Comparison of ENCODE assay signal across 8 mouse cellular contexts in genomic region chr17:28348211-28348610, GRCm38 (mm10). TPM values are rescaled to one million over a fixed set of nuclear protein-coding genes. Genes with fewer than 3 reads are reported as not detected.
DNase-seq lines count a peak whose midpoint lies in the region; ATAC-seq lines count a peak whose summit lies in the region.

No protein-coding gene starts in this region.

- H3K4me1 ChIP-seq in midbrain, embryonic 13.5 days (replicated peaks), result peaks cover 52% of the 10 kb centered on the region
- peaks cover 14% of the 10 kb centered on the region for H3K4me1 ChIP-seq in midbrain, embryonic 14.5 days (ENCODE audit: control insufficient read depth, insufficient read depth, low read length)
- H3K4me1 ChIP-seq in limb, embryonic 10.5 days, result peaks cover 90% of the 10 kb centered on the region

- peaks cover 28% of the 10 kb centered on the region for H3K27me3 ChIP-seq in midbrain, embryonic 13.5 days
- H3K27me3 ChIP-seq in midbrain, embryonic 14.5 days (ENCODE audit: control insufficient read depth, insufficient read depth, low read length), result peaks cover 19% of the 10 kb centered on the region
- peaks cover 11% of the 10 kb centered on the region; the same call in 1 of the 2 replicates for H3K27me3 ChIP-seq in limb, embryonic 10.5 days (ENCODE audit: low read depth, poor library complexity, severe bottlenecking)

- no peaks in the 10 kb centered on the region for H3K36me3 ChIP-seq in midbrain, embryonic 13.5 days
- no peaks in the 10 kb centered on the region for H3K36me3 ChIP-seq in midbrain, embryonic 14.5 days (ENCODE audit: control insufficient read depth, insufficient read depth, low read length)
- H3K36me3 ChIP-seq in limb, embryonic 10.5 days, result no peaks in the 10 kb centered on the region

- 58% methylated on average over 6 of the region's 6 CpGs for WGBS in midbrain, embryonic 13.5 days
- 50% methylated on average over 6 of the region's 6 CpGs for WGBS in midbrain, embryonic 14.5 days
- 55% methylated on average over 6 of the region's 6 CpGs for WGBS in limb, embryonic 10.5 days

- peak overlapping the region; percentile 32; the same call in 1 of the 2 replicates for H3K9ac ChIP-seq in midbrain, embryonic 13.5 days (replicated peaks)
- H3K9ac ChIP-seq in midbrain, embryonic 14.5 days (replicated peaks; ENCODE audit: low read length), result no peak overlapping the region

- ATAC-seq in midbrain, embryonic 13.5 days, result no peak
- ATAC-seq in midbrain, embryonic 14.5 days (ENCODE audit: low FRiP score, low TSS enrichment), result no peak

- no peak overlapping the region for H3K27ac ChIP-seq in midbrain, embryonic 13.5 days
- no peak overlapping the region for H3K27ac ChIP-seq in midbrain, embryonic 14.5 days (replicated peaks; ENCODE audit: low read depth, low read length)
- H3K27ac ChIP-seq in limb, embryonic 10.5 days, result peak overlapping the region; percentile 96

- 0 out of 2 replicates have a peak overlapping the region, but pooled peaks have one; percentile 87 for H3K4me2 ChIP-seq in midbrain, embryonic 13.5 days (replicated peaks)
- no peak overlapping the region for H3K4me2 ChIP-seq in midbrain, embryonic 14.5 days (ENCODE audit: low read length)

- H3K4me3 ChIP-seq in midbrain, embryonic 13.5 days (replicated peaks), result no peak overlapping the region
- H3K4me3 ChIP-seq in midbrain, embryonic 14.5 days (replicated peaks; ENCODE audit: low read depth, low read length), result no peak overlapping the region
- peak overlapping the region; percentile 86 for H3K4me3 ChIP-seq in limb, embryonic 10.5 days

- intact Hi-C loops in heart, postnatal 25 days (cut with DNase I), result no loop called here
- intact Hi-C loops in left cerebral cortex, postnatal 36 days (cut with DNase I), result no loop called here

- peak; percentile 41 to 47 for DNase-seq in heart, adult 18-20 months
- no peak for DNase-seq in heart, postnatal 25 days (ENCODE audit: low spot score)
- no peak for DNase-seq in midbrain, embryonic 14.5 days
- DNase-seq in limb, embryonic 10.5 days (ENCODE audit: low spot score), result no peak
- DNase-seq in layer of hippocampus, postnatal 14 days (ENCODE audit: low spot score in 2 of 2), result no peak
- no peak for DNase-seq in layer of hippocampus, adult 9-10 months (ENCODE audit: low spot score)
- DNase-seq in left cerebral cortex, postnatal 36 days (ENCODE audit: low spot score in 2 of 2), result no peak

- no peaks in the 10 kb centered on the region for H3K9me3 ChIP-seq in midbrain, embryonic 13.5 days
- H3K9me3 ChIP-seq in midbrain, embryonic 14.5 days (ENCODE audit: control insufficient read depth, low read length), result no peaks in the 10 kb centered on the region
- no peaks in the 10 kb centered on the region for H3K9me3 ChIP-seq in limb, embryonic 10.5 days (replicated peaks)

RNA-seq across cellular contexts. Expression of gene Tead3, which starts 2.4 kb away (rescaled TPM):
- 10 to 100 TPM; 12.0 to 13.3 TPM for total RNA-seq in heart, adult 18-20 months (2021)
- 10 to 100 TPM; 12.2 to 14.4 TPM for total RNA-seq in heart, postnatal 25 days (2021)
- polyA plus RNA-seq in midbrain, embryonic 13.5 days (2015; fragmentation: Nextera tagmentation; extraction: Ambion mirVana), result 1.9 and 2.9 TPM in 2 replicates
- polyA plus RNA-seq in midbrain, embryonic 14.5 days (2014; fragmentation: Nextera tagmentation; extraction: Ambion mirVana), result 0.78 and 1.7 TPM in 2 replicates
- polyA plus RNA-seq in limb, embryonic 10.5 days (2016; fragmentation: Nextera tagmentation; extraction: Ambion mirVana), result 5.2 and 9.8 TPM in 2 replicates
- total RNA-seq in layer of hippocampus, postnatal 14 days (2021), result 1 to 10 TPM; 5.1 to 5.7 TPM
- 1 to 10 TPM; 2.4 to 2.8 TPM for total RNA-seq in left cerebral cortex, postnatal 36 days (2021)

RNA-seq across cellular contexts. Expression of gene Tulp1, which starts 16.8 kb away (rescaled TPM):
- total RNA-seq in heart, adult 18-20 months (2021), result not detected
- total RNA-seq in heart, postnatal 25 days (2021), result under 1 TPM in 1 of 2 experiments, not detected in 1; 0.34 TPM
- 1.7 and 2.6 TPM in 2 replicates for polyA plus RNA-seq in midbrain, embryonic 13.5 days (2015; fragmentation: Nextera tagmentation; extraction: Ambion mirVana)
- polyA plus RNA-seq in midbrain, embryonic 14.5 days (2014; fragmentation: Nextera tagmentation; extraction: Ambion mirVana), result 1.4 and 1.5 TPM in 2 replicates
- 3.4 and 4.1 TPM in 2 replicates for polyA plus RNA-seq in limb, embryonic 10.5 days (2016; fragmentation: Nextera tagmentation; extraction: Ambion mirVana)
- total RNA-seq in layer of hippocampus, postnatal 14 days (2021), result not detected
- not detected for total RNA-seq in left cerebral cortex, postnatal 36 days (2021)

RNA-seq across cellular contexts. Expression of gene Rpl10a, which starts 19.9 kb away (rescaled TPM):
- total RNA-seq in heart, adult 18-20 months (2021), result 100 to 1,000 TPM; 422 to 438 TPM
- total RNA-seq in heart, postnatal 25 days (2021), result 100 to 1,000 TPM; 359 to 375 TPM
- 382 and 387 TPM in 2 replicates for polyA plus RNA-seq in midbrain, embryonic 13.5 days (2015; fragmentation: Nextera tagmentation; extraction: Ambion mirVana)
- polyA plus RNA-seq in midbrain, embryonic 14.5 days (2014; fragmentation: Nextera tagmentation; extraction: Ambion mirVana), result 401 and 423 TPM in 2 replicates
- 502 and 576 TPM in 2 replicates for polyA plus RNA-seq in limb, embryonic 10.5 days (2016; fragmentation: Nextera tagmentation; extraction: Ambion mirVana)
- 100 to 1,000 TPM; 394 to 418 TPM for total RNA-seq in layer of hippocampus, postnatal 14 days (2021)
- total RNA-seq in left cerebral cortex, postnatal 36 days (2021), result 100 to 1,000 TPM; 289 to 354 TPM

RNA-seq across cellular contexts. Expression of gene Fance, which starts 34.9 kb away (rescaled TPM):
- total RNA-seq in heart, adult 18-20 months (2021), result 10 to 100 TPM; 10.5 to 12.7 TPM
- 10 to 100 TPM; 10.5 to 11.1 TPM for total RNA-seq in heart, postnatal 25 days (2021)
- 20.2 and 26.9 TPM in 2 replicates for polyA plus RNA-seq in midbrain, embryonic 13.5 days (2015; fragmentation: Nextera tagmentation; extraction: Ambion mirVana)
- polyA plus RNA-seq in midbrain, embryonic 14.5 days (2014; fragmentation: Nextera tagmentation; extraction: Ambion mirVana), result 19.5 and 24.3 TPM in 2 replicates
- 32.9 and 35.5 TPM in 2 replicates for polyA plus RNA-seq in limb, embryonic 10.5 days (2016; fragmentation: Nextera tagmentation; extraction: Ambion mirVana)
- 10 to 100 TPM; 23.0 to 28.2 TPM for total RNA-seq in layer of hippocampus, postnatal 14 days (2021)
- 10 to 100 TPM; 21.6 to 29.5 TPM for total RNA-seq in left cerebral cortex, postnatal 36 days (2021)

Comparison
In these comparisons a context has a peak if more than half of its experiments do, and no peak if none do; other contexts are left out.
1. DNase-seq: peak in heart, adult 18-20 months (2 of 2); none in heart, postnatal 25 days (single experiment), midbrain, embryonic 14.5 days (single experiment), limb, embryonic 10.5 days (single experiment), layer of hippocampus, postnatal 14 days (0 of 2), layer of hippocampus, adult 9-10 months (single experiment) and left cerebral cortex, postnatal 36 days (0 of 2).